Mouse (Mus musculus): ENCODE results near the gene Gng4. TPM values are rescaled to one million over a fixed set of nuclear protein-coding genes. Genes with fewer than 3 reads are reported as not detected.

Gene Gng4
- polyA plus RNA-seq, 1 experiment from 2014 or later, result 0.39 TPM

DNA sequence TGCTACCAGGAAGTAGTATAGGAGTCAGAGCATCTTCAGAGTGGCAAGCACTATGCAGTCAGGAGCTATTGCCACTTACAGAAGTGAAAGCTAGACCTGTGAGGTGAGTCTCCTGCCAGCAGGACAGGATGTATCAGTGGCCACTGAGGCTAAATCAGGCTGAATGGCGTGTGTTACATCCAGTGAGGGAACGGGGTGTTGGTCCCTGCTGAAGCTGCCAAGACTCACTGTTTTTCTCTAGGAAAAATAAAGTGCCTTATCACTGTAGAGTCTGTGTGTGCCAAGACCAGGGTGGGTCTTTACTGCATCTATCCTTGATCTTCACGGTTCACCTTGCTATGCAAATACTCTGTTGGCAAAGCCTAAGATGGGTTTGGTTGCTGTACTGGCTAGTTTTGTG lies 34.8 kb downstream of the Gng4 start:
- Histone ChIP-seq H3K27ac (replicated peaks in 1 of 2; ENCODE audit: control insufficient read depth in 1 of 2, insufficient read depth in 1 of 2, low read depth in 2 of 2, low read length in 2 of 2) (no peak overlapping the region), H3K27me3 (ENCODE audit: control insufficient read depth, insufficient read depth, low read length) (no peaks in the 10 kb centered on the region), H3K36me3 (ENCODE audit: control insufficient read depth, insufficient read depth, low read length) (no peaks in the 10 kb centered on the region), H3K4me3 (ENCODE audit: control insufficient read depth in 1 of 2, insufficient read depth in 1 of 2, low read depth in 1 of 2, low read length in 2 of 2) (no peak overlapping the region), H3K4me1 (ENCODE audit: control insufficient read depth in 2 of 2, insufficient read depth in 2 of 2, low read length in 2 of 2) (no peaks in the 10 kb centered on the region), H3K4me2 (ENCODE audit: low read length) (no peak overlapping the region), H3K9me3 (ENCODE audit: control insufficient read depth, low read length) (no peaks in the 10 kb centered on the region), H3K9ac (ENCODE audit: low read length) (no peak overlapping the region)
- 63% methylated on average over 3 of the region's 3 CpGs for WGBS
- no peak for ATAC-seq (ENCODE audit: insufficient number of reproducible peaks, insufficient read depth, low FRiP score, low read depth)

DNA sequence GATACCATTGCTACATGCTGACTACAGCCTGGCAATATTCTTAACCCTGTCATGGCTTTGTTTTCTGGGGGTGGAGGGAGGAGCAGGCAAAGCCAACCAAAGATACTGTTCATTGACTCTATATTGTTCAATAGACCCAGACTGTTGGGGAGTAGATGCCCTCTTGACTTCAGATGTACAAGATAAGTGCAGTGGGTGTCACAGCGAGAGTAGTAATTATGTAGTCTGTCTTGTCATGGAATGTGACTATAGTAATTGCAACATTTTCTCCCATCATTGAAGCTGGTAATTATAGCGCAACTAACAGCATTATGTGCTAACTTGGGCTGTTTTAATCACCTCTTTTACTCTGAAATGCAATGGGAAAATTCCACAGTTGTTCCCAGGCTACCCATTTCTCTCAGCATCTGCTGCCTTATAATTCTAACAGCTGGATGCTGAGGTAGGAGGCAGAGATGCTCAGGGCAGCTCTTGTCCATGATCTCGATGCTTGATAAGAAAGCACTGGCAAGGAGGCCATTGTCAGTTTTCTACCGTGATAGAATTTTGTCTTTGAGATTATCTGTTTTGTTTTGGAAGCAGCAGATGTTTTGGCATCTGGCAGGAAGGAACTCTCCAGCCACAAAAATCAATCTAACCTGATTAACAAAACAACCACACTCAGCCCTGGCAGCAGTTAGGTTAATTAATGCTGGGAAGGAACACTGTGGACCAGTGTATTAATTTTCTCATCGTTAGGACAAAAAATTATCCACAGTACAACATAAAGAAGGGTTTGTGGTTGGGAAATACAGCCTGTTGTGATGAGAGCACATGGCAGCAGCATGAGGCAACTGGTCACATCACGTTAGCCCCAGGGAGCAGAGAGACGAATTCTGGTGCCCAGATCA lies 36.6 kb downstream of the Gng4 start:
- Histone ChIP-seq H3K36me3 (ENCODE audit: control insufficient read depth, insufficient read depth, low read length) (no peaks in the 10 kb centered on the region), H3K9me3 (ENCODE audit: control insufficient read depth, low read length) (no peaks in the 10 kb centered on the region), H3K4me2 (ENCODE audit: low read length) (no peak overlapping the region), H3K4me1 (ENCODE audit: control insufficient read depth in 2 of 2, insufficient read depth in 2 of 2, low read length in 2 of 2) (no peaks in the 10 kb centered on the region), H3K9ac (ENCODE audit: low read length) (no peak overlapping the region), H3K27ac (replicated peaks in 1 of 2; ENCODE audit: control insufficient read depth in 1 of 2, insufficient read depth in 1 of 2, low read depth in 2 of 2, low read length in 2 of 2) (no peak overlapping the region), H3K27me3 (ENCODE audit: control insufficient read depth, insufficient read depth, low read length) (no peaks in the 10 kb centered on the region), H3K4me3 (ENCODE audit: control insufficient read depth in 1 of 2, insufficient read depth in 1 of 2, low read depth in 1 of 2, low read length in 2 of 2) (no peak overlapping the region)
- ATAC-seq (ENCODE audit: insufficient number of reproducible peaks, insufficient read depth, low FRiP score, low read depth), result no peak
- WGBS, result 72% methylated on average over 7 of the region's 7 CpGs

DNA sequence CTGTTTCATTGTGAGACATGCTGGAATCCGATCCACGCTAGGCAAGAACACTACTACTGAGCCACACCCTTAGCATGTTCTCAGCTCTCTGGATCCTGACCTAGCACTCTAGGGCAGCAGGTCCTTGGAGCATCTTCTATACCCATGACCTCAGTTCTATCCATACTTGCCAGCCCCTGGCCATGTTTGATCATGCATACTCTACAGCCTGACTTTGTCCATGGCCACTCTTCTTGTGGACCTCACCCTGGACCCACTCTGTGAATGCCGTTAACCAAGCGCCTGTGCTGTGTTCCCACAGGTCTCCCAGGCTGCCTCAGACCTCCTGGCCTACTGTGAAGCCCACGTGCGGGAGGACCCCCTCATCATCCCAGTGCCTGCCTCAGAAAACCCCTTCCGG lies 41.1 kb downstream of the Gng4 start:
- Histone ChIP-seq H3K4me2 (ENCODE audit: low read length) (no peak overlapping the region), H3K27me3 (ENCODE audit: control insufficient read depth, insufficient read depth, low read length) (no peaks in the 10 kb centered on the region), H3K9me3 (ENCODE audit: control insufficient read depth, low read length) (no peaks in the 10 kb centered on the region), H3K9ac (ENCODE audit: low read length) (no peak overlapping the region), H3K27ac (replicated peaks in 1 of 2; ENCODE audit: control insufficient read depth in 1 of 2, insufficient read depth in 1 of 2, low read depth in 2 of 2, low read length in 2 of 2) (no peak overlapping the region), H3K4me1 (ENCODE audit: control insufficient read depth in 2 of 2, insufficient read depth in 2 of 2, low read length in 2 of 2) (no peaks in the 10 kb centered on the region), H3K36me3 (ENCODE audit: control insufficient read depth, insufficient read depth, low read length) (no peaks in the 10 kb centered on the region), H3K4me3 (ENCODE audit: control insufficient read depth in 1 of 2, insufficient read depth in 1 of 2, low read depth in 1 of 2, low read length in 2 of 2) (no peak overlapping the region)
- ATAC-seq (ENCODE audit: insufficient number of reproducible peaks, insufficient read depth, low FRiP score, low read depth), result no peak
- 85% methylated on average over 7 of the region's 7 CpGs for WGBS

DNA sequence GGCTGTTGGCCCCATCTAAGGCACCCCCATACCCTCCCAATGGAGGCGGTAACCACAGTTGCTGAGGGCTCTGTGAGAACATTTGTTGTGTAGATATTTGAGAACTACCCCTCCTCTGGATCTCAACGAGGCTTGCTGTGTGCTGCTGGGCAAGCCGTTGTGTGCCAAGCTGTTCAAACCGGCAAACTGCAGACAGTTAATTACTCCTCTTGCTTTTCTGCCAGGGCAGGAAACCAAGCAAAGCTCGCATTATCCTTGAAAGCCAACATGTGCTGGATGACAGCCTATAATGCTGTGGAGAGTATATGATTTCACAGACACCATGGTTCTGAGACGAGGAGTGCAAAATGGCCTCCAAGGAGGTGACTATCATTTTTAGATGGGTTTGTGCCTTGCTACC lies 42.7 kb downstream of the Gng4 start:
- no peaks in the 10 kb centered on the region for H3K27me3 ChIP-seq (ENCODE audit: control insufficient read depth, insufficient read depth, low read length)
- H3K4me2 ChIP-seq (ENCODE audit: low read length), result no peak overlapping the region
- no peaks in the 10 kb centered on the region for H3K36me3 ChIP-seq (ENCODE audit: control insufficient read depth, insufficient read depth, low read length)
- 78% methylated on average over 6 of the region's 6 CpGs for WGBS
- no peak overlapping the region for H3K4me3 ChIP-seq (ENCODE audit: control insufficient read depth in 1 of 2, insufficient read depth in 1 of 2, low read depth in 1 of 2, low read length in 2 of 2)
- no peak overlapping the region for H3K9ac ChIP-seq (ENCODE audit: low read length)
- no peak overlapping the region for H3K27ac ChIP-seq (replicated peaks in 1 of 2; ENCODE audit: control insufficient read depth in 1 of 2, insufficient read depth in 1 of 2, low read depth in 2 of 2, low read length in 2 of 2)
- ATAC-seq (ENCODE audit: insufficient number of reproducible peaks, insufficient read depth, low FRiP score, low read depth), result no peak
- no peaks in the 10 kb centered on the region for H3K9me3 ChIP-seq (ENCODE audit: control insufficient read depth, low read length)
- H3K4me1 ChIP-seq (ENCODE audit: control insufficient read depth in 2 of 2, insufficient read depth in 2 of 2, low read length in 2 of 2), result no peaks in the 10 kb centered on the region

DNA sequence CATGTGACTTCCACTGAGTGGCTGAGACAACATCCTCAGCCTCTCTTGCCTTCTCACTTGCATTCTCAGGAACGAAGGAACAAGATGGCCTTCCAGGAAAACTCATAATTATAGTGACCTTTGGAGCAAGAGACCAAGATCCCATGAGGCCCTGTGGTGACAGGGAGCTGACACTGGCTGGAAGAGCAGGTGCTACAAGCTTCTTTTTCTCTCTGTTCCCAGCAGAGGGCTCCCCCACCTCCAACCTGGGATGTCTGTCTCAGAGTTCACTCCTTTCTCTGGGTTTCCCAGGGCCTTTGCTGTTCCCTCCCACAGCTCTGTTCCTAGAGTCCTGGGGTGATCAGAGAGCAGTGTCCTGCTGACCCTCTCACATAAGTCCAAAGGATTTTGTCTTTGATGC lies 44.3 kb downstream of the Gng4 start:
- Histone ChIP-seq H3K9ac (ENCODE audit: low read length) (no peak overlapping the region), H3K27ac (replicated peaks in 1 of 2; ENCODE audit: control insufficient read depth in 1 of 2, insufficient read depth in 1 of 2, low read depth in 2 of 2, low read length in 2 of 2) (no peak overlapping the region), H3K4me1 (ENCODE audit: control insufficient read depth in 2 of 2, insufficient read depth in 2 of 2, low read length in 2 of 2) (no peaks in the 10 kb centered on the region), H3K27me3 (ENCODE audit: control insufficient read depth, insufficient read depth, low read length) (no peaks in the 10 kb centered on the region), H3K4me3 (ENCODE audit: control insufficient read depth in 1 of 2, insufficient read depth in 1 of 2, low read depth in 1 of 2, low read length in 2 of 2) (no peak overlapping the region), H3K9me3 (ENCODE audit: control insufficient read depth, low read length) (no peaks in the 10 kb centered on the region), H3K4me2 (ENCODE audit: low read length) (no peak overlapping the region), H3K36me3 (ENCODE audit: control insufficient read depth, insufficient read depth, low read length) (no peaks in the 10 kb centered on the region)
- whole genome bisulfite sequencing, result 28% methylated on average over 1 of the region's 1 CpGs
- no peak for ATAC-seq (ENCODE audit: insufficient number of reproducible peaks, insufficient read depth, low FRiP score, low read depth)

DNA sequence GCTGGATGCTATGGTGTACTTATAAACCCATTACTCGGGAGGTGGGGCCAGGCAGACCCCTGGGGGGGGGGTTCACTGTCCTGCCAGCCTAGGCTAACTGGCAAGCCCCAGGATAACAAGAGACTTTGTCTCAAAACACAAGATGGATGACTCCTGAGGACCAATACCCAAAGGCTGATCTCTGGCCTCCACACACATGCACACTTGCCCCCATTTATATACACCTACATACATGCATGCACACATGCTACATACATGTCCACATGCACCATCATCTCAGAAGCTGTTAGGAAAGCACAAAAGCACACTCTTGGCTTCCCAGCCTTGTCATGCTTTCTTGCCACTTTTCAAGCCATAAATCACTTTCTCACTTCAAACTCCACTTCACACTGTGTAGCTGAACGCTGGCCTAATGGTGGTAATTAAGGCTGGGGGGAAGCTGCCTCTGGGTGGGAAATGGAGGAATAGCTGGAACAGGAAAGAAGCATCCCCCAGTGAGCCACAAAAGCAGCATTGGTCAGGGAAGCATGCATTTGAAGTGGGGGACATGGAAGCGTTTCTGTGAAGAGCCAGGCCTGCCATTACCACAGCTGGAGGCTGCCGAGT lies 46.7 kb downstream of the Gng4 start:
- H3K9ac ChIP-seq (ENCODE audit: low read length), result no peak overlapping the region
- H3K4me1 ChIP-seq (ENCODE audit: control insufficient read depth in 2 of 2, insufficient read depth in 2 of 2, low read length in 2 of 2), result no peaks in the 10 kb centered on the region
- no peak overlapping the region for H3K4me2 ChIP-seq (ENCODE audit: low read length)
- H3K36me3 ChIP-seq (ENCODE audit: control insufficient read depth, insufficient read depth, low read length), result no peaks in the 10 kb centered on the region
- no peak overlapping the region for H3K4me3 ChIP-seq (ENCODE audit: control insufficient read depth in 1 of 2, insufficient read depth in 1 of 2, low read depth in 1 of 2, low read length in 2 of 2)
- no peaks in the 10 kb centered on the region; the same call in 1 of the 2 replicates for H3K9me3 ChIP-seq (ENCODE audit: control insufficient read depth, low read length)
- WGBS, result 49% methylated on average over 4 of the region's 4 CpGs
- no peak for ATAC-seq (ENCODE audit: insufficient number of reproducible peaks, insufficient read depth, low FRiP score, low read depth)
- H3K27ac ChIP-seq (replicated peaks in 1 of 2; ENCODE audit: control insufficient read depth in 1 of 2, insufficient read depth in 1 of 2, low read depth in 2 of 2, low read length in 2 of 2), result no peak overlapping the region
- H3K27me3 ChIP-seq (ENCODE audit: control insufficient read depth, insufficient read depth, low read length), result no peaks in the 10 kb centered on the region

DNA sequence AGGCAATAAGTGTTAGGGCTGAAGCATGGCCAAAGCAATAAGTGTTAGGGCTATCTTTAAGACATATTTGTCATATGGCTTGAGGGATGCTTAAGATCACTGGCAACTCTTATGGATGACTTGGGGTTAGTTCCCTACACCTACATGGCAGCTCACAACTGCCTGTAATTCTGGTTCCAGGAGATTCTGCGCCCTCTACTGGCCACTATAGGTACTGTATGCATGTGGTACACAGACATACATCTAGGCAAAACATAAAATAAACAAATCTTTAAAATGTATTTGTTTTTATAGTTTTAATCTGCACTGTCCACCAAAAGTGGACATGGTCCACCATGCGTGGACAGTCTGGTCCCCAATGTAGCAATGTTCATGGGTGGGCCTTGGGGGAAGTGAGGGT lies 51.3 kb downstream of the Gng4 start:
- H3K4me2 ChIP-seq (ENCODE audit: low read length), result no peak overlapping the region
- peaks cover 4% of the 10 kb centered on the region for H3K9me3 ChIP-seq (ENCODE audit: control insufficient read depth, low read length)
- WGBS, result 65% methylated on average over 2 of the region's 2 CpGs
- H3K27ac ChIP-seq (replicated peaks in 1 of 2; ENCODE audit: control insufficient read depth in 1 of 2, insufficient read depth in 1 of 2, low read depth in 2 of 2, low read length in 2 of 2), result no peak overlapping the region
- H3K9ac ChIP-seq (ENCODE audit: low read length), result no peak overlapping the region
- no peak overlapping the region for H3K4me3 ChIP-seq (ENCODE audit: control insufficient read depth in 1 of 2, insufficient read depth in 1 of 2, low read depth in 1 of 2, low read length in 2 of 2)
- H3K4me1 ChIP-seq (ENCODE audit: control insufficient read depth in 2 of 2, insufficient read depth in 2 of 2, low read length in 2 of 2), result no peaks in the 10 kb centered on the region
- no peak for ATAC-seq (ENCODE audit: insufficient number of reproducible peaks, insufficient read depth, low FRiP score, low read depth)
- H3K36me3 ChIP-seq (ENCODE audit: control insufficient read depth, insufficient read depth, low read length), result no peaks in the 10 kb centered on the region
- no peaks in the 10 kb centered on the region for H3K27me3 ChIP-seq (ENCODE audit: control insufficient read depth, insufficient read depth, low read length)
